Mouse (Mus musculus) lung, embryonic 16.5 days (tissue): ENCODE results near the gene Ephb2. TPM values are rescaled to one million over a fixed set of nuclear protein-coding genes. Genes with fewer than 3 reads are reported as not detected.

ENCODE experiments used
- ATAC-seq: fragments of 200-750 bp; cut with Nextera tagmentation; 2 replicates; pipeline ENCODE4 v1.8.0; 2017; ENCODE audit warnings: low read depth, mild to moderate bottlenecking, moderate library complexity
- H3K27ac ChIP-seq: fragments of 300-500 bp; sonication (generic); 2 replicates; pipeline ENCODE4 v1.5.1; 2014; ENCODE audit warnings: mild to moderate bottlenecking, control low read depth, low read length
- H3K27me3 ChIP-seq: fragments of 300-500 bp; sonication (generic); 2 replicates; pipeline ENCODE4 v1.6.1; 2014; ENCODE audit warnings: low read depth, low read length, mixed read lengths; ENCODE audit not compliant: control insufficient read depth, insufficient read depth
- H3K36me3 ChIP-seq: fragments of 300-500 bp; sonication (generic); 2 replicates; pipeline ENCODE4 v1.6.1; 2014; ENCODE audit warnings: low read length; ENCODE audit not compliant: control insufficient read depth, insufficient read depth
- H3K4me1 ChIP-seq: fragments of 300-500 bp; sonication (generic); replicated peaks from 2 replicates; pipeline ENCODE4 v1.6.1; 2014; ENCODE audit warnings: low read length, mixed read lengths; ENCODE audit not compliant: control insufficient read depth, insufficient read depth
- H3K4me2 ChIP-seq: fragments of 300-500 bp; sonication (generic); 2 replicates; pipeline ENCODE4 v1.6.1; 2014; ENCODE audit warnings: low read depth, low read length, control low read depth
- H3K4me3 ChIP-seq: fragments of 300-500 bp; sonication (generic); 2 replicates; pipeline ENCODE4 v1.5.1; 2014; ENCODE audit warnings: mild to moderate bottlenecking, low read length, control low read depth
- H3K9ac ChIP-seq: fragments of 300-500 bp; sonication (generic); 2 replicates; pipeline ENCODE4 v1.6.1; 2014; ENCODE audit warnings: low read length, control low read depth
- H3K9me3 ChIP-seq: fragments of 300-500 bp; sonication (generic); 2 replicates; pipeline ENCODE4 v1.6.1; 2016; ENCODE audit warnings: low read length; ENCODE audit not compliant: control insufficient read depth
- WGBS: fragments of 180-500 bp; shearing (Covaris S2); extraction: QIAGEN DNeasy Blood & Tissue Kit; methylation state at CpG from one replicate; pipeline ENCODE4 v1.1.7; 2014; 5-methylcytosine and 5-hydroxymethylcytosine counted together
- polyA plus RNA-seq: library from polyadenylated mRNA; unstranded; fragments of >200 nt; fragmentation: Nextera tagmentation; extraction: Ambion mirVana; gene quantifications from 2 replicates; pipeline ENCODE4 v1.2.1, GENCODE M21; 2015

Ephb2 gene
- polyA plus RNA-seq, 1 experiment from 2014 or later: 1.5 TPM

DNA sequence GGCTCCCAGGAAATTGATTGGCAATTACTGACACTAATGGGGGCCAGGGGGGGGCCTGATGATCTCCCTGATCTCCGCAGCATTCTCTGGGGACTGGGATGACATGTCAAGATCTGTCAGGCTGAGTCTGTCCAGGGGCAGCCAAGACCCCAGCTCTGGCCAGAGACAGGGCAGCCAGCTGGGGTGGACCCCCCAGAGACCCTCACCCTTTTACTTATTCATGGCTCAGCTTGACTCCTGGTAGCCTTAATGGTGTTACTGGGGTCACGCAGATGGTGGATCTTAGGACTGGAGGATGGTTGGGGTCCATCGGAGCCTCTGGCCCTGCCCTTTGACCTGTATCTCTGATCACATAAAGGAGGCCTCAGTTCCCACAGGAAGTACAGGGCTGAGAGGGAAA is 97.5 kb downstream of the Ephb2 start:
- Histone ChIP-seq H3K27ac (no peak overlapping the region), H3K36me3 (no peaks in the 10 kb centered on the region), H3K4me1 (peaks cover 26% of the 10 kb centered on the region), H3K4me2 (no peak overlapping the region), H3K9me3 (no peaks in the 10 kb centered on the region), H3K9ac (no peak overlapping the region), H3K4me3 (no peak overlapping the region), H3K27me3 (no peaks in the 10 kb centered on the region)
- ATAC-seq: no peak
- 72% methylated on average over 3 of the region's 3 CpGs for WGBS

DNA sequence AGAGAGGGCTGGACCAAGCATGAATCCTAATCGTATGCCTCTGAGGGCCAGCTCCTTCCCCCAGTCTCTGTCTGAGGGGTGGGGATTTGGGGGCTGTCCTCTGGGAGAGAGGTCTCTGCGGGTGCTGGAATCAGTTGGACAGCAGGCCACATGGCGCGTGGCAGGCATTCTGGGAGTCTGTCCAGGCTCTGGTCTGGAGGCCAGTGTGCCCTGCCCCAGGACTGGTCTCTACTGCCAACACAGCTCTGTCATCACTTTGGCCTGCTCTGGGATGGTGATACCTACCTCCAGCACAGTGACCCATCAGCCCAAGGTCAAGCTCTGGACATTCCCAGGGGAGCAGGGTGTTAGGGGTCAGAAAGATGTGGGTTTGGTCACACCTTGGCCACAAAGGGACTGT is 99.9 kb downstream of the Ephb2 start:
- no peaks in the 10 kb centered on the region for H3K36me3 ChIP-seq
- no peak overlapping the region for H3K4me3 ChIP-seq
- H3K9me3 ChIP-seq: no peaks in the 10 kb centered on the region
- H3K27me3 ChIP-seq: no peaks in the 10 kb centered on the region
- H3K9ac ChIP-seq: no peak overlapping the region
- peaks cover 33% of the 10 kb centered on the region for H3K4me1 ChIP-seq
- H3K4me2 ChIP-seq: no peak overlapping the region
- 48% methylated on average over 4 of the region's 4 CpGs for WGBS
- H3K27ac ChIP-seq: no peak overlapping the region
- ATAC-seq: no peak

DNA sequence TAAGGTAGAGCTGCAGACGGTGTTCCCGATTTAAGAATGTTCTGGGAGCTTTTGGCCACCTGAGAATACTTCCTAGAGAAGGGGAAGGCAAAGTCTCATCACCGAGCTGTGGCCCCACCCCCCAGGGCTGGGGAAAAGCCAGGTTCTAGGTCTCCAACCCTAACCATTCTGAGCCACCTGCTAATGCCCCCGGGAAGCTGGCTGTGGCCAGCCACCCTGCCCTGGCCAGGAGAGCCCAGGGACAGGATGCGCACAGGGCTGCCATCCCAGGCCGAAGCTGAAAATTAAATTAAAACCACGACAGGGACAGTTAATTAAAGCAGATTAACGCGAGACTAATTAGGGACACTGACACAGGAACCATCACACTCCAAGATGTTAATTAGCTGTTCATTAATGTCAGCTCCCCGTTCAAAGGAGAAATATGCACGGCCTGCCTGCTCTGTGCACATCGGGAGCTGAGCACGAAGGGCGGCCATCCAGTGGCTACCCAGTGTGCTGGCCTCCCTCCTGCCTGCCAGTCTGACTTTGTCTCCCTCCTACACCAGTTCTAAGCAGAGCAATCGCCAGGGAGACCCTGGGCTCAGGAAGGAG is 101.5 kb downstream of the Ephb2 start:
- no peak for ATAC-seq
- H3K4me3 ChIP-seq: no peak overlapping the region
- peaks cover 36% of the 10 kb centered on the region for H3K4me1 ChIP-seq
- no peak overlapping the region for H3K9ac ChIP-seq
- 75% methylated on average over 15 of the region's 15 CpGs for WGBS
- no peaks in the 10 kb centered on the region for H3K9me3 ChIP-seq
- no peak overlapping the region for H3K4me2 ChIP-seq
- H3K27me3 ChIP-seq: no peaks in the 10 kb centered on the region
- H3K36me3 ChIP-seq: no peaks in the 10 kb centered on the region
- H3K27ac ChIP-seq: no peak overlapping the region

- ATAC-seq: no peak
- no peak overlapping the region for H3K4me2 ChIP-seq
- 0 out of 2 replicates have a peak overlapping the region, but pooled peaks have one; percentile 4 for H3K9ac ChIP-seq
- no peaks in the 10 kb centered on the region for H3K36me3 ChIP-seq
- WGBS: 26% methylated on average over 11 of the region's 11 CpGs
- H3K4me3 ChIP-seq: no peak overlapping the region
- H3K9me3 ChIP-seq: no peaks in the 10 kb centered on the region
- H3K27me3 ChIP-seq: no peaks in the 10 kb centered on the region
- peaks cover 36% of the 10 kb centered on the region for H3K4me1 ChIP-seq
- H3K27ac ChIP-seq: no peak overlapping the region
Observed at GRCm38 (mm10) chr4:136733217-136733865, 102.4 kb downstream of the Ephb2 start.

DNA sequence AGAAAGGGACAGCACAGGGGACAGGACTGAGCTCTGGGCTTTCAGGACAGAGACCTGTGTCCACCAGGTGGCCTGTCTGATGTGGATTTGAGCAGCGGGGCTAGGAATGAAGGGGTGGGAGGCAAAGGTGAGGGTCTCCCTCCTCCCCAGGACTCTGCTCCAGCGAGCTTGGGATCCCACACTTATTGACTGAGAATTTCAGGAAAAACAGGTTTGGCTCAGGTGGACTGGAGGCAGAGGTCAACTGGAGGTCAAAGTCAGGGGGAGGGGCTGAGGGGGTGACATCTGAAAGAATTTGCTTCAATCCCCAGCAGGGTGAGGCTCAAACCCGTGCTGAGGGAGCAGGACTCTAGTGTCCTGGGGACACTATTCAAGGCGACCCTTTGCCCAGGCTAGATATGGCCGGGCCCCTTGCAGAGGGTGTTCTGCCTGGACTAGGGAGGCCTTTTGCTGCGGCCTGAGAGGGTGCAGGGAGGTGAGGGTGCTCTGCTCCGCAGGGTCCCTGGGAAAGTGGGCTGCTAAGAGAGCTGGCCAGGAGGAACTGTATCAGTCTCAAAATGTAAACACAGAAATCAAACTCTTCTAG is 103.2 kb downstream of the Ephb2 start:
- H3K4me1 ChIP-seq: peaks cover 36% of the 10 kb centered on the region
- ATAC-seq: peak; percentile 11; the same call in 1 of the 2 replicates
- 48% methylated on average over 7 of the region's 7 CpGs for WGBS

GRCm38 (mm10) chr4:136731761-136732160 is 104.0 kb downstream of the Ephb2 start:
- H3K4me2 ChIP-seq: no peak overlapping the region
- peaks cover 36% of the 10 kb centered on the region for H3K4me1 ChIP-seq
- no peaks in the 10 kb centered on the region for H3K27me3 ChIP-seq
- H3K9me3 ChIP-seq: no peaks in the 10 kb centered on the region
- no peaks in the 10 kb centered on the region for H3K36me3 ChIP-seq
- H3K27ac ChIP-seq: peak overlapping the region; percentile 47; the same call in 1 of the 2 replicates
- H3K4me3 ChIP-seq: no peak overlapping the region
- ATAC-seq: peak; percentile 81
- WGBS: 38% methylated on average over 5 of the region's 5 CpGs
- no peak overlapping the region for H3K9ac ChIP-seq

More for the DNA sequence above, 103.2 kb downstream of the Ephb2 start:
- Histone ChIP-seq H3K9ac (no peak overlapping the region), H3K36me3 (no peaks in the 10 kb centered on the region), H3K27ac (no peak overlapping the region), H3K4me2 (no peak overlapping the region), H3K9me3 (no peaks in the 10 kb centered on the region), H3K4me3 (no peak overlapping the region), H3K27me3 (no peaks in the 10 kb centered on the region)

DNA sequence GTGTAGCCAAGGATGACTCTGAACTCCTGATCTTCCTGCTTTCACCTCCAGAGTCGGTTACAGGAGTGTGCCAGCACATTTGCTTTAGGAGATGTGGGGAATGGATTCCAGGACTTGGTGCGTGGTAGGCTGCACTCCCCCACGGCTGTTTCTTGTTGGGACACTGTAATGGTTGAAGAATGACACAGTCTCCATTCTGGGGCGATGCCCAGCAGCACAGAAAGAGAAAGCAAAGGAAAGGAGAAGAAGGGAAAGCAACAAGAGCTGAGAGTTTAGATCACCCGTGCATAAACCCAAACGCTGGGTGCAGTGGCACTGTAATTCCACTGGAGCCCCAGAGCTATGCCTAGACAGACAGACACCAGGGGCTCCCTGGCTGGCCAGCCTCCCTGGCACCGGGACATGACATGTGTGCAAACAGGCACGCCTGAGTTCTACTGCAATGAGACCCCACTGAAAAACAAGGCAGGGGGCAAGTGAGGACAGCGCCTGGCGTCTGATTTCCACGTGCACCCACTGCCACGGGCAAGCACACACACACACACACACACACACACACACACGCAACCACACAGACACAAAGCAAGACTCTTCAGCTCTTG is 104.7 kb downstream of the Ephb2 start:
- Histone ChIP-seq H3K9ac (no peak overlapping the region), H3K4me3 (no peak overlapping the region), H3K4me1 (peaks cover 36% of the 10 kb centered on the region), H3K9me3 (no peaks in the 10 kb centered on the region), H3K27me3 (no peaks in the 10 kb centered on the region), H3K27ac (peak overlapping the region; percentile 47; the same call in 1 of the 2 replicates), H3K36me3 (no peaks in the 10 kb centered on the region), H3K4me2 (no peak overlapping the region)
- no peak for ATAC-seq
- WGBS: 50% methylated on average over 13 of the region's 13 CpGs

DNA sequence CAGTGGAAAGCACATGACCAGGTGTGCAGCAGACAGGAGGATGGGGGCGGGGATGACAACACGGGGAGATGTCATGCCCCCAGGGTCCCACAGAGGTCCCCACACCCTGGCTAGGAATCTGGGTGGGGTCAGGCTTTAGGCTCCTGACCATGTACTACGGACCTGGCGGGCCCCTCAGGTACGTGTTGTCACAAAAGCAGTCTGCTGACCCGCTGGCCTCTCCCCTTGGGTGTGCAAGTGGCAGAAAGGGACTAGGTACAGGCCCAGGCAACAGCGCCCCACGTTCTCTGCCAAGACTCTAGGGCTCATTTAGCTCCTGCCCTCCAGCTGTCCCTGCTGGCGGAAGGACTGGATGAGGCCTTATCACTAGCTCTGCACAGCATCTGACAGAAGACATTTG is 105.3 kb downstream of the Ephb2 start:
- WGBS: 70% methylated on average over 9 of the region's 9 CpGs
- peaks cover 32% of the 10 kb centered on the region for H3K4me1 ChIP-seq
- no peak overlapping the region for H3K9ac ChIP-seq
- H3K27ac ChIP-seq: no peak overlapping the region
- H3K27me3 ChIP-seq: no peaks in the 10 kb centered on the region
- H3K36me3 ChIP-seq: no peaks in the 10 kb centered on the region
- no peak for ATAC-seq
- no peaks in the 10 kb centered on the region for H3K9me3 ChIP-seq
- no peak overlapping the region for H3K4me3 ChIP-seq
- no peak overlapping the region for H3K4me2 ChIP-seq

DNA sequence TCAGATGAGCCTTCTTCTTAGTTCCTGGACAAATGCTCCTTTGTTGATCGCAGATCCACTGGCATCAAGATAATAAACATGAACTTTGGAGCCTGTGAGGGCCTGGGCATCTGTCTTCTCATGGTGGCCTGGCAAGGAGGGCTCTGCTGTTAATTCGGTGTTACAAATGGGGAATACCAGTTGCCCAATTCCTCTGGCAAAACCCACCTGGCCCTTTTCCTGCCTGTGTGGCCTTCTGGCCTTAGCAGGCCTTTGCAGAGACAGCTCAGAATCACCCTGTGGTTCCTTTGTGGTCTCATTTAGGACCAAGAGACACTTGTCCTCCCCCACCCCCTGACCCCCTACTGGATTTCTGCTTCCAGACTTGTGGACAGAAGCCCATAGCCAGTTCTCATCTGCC is 106.2 kb downstream of the Ephb2 start:
- H3K27ac ChIP-seq: no peak overlapping the region
- H3K9ac ChIP-seq: no peak overlapping the region
- 87% methylated on average over 2 of the region's 2 CpGs for whole genome bisulfite sequencing
- no peaks in the 10 kb centered on the region for H3K36me3 ChIP-seq
- no peaks in the 10 kb centered on the region for H3K9me3 ChIP-seq
- no peak overlapping the region for H3K4me2 ChIP-seq
- peaks cover 32% of the 10 kb centered on the region for H3K4me1 ChIP-seq
- no peaks in the 10 kb centered on the region for H3K27me3 ChIP-seq
- no peak overlapping the region for H3K4me3 ChIP-seq
- no peak for ATAC-seq
